Comparison of ENCODE assay signal across 26 mouse cellular contexts in the genomic region with DNA sequence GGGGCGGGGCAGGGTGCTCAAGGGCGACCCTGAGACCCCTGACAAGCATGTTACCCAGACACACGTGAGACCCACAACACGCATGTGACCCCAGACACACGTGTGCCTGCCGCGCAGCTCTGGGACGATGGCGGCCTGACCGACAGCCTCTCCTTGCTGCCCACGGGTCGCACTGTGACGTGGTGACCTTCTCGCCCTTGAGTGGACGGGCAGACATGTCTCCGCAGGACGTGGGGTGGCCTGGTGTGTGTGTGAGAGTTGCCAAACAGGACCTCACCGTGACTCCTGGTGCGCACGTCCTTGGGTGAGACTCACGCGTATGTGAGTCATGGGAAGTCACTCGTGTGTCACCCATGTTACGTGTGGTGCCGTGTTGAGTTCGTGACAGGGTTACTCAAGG. TPM values are rescaled to one million over a fixed set of nuclear protein-coding genes. Genes with fewer than 3 reads are reported as not detected.
DNase-seq lines count a peak whose midpoint lies in the region; ATAC-seq and TF ChIP-seq lines count a peak whose summit lies in the region.
"Had no signal": no experiment of that assay in that cellular context is flagged by ENCODE, and none has a peak within 500 bp of the region (broad histone marks: within the 10 kb centered on the region; RNA-seq: fewer than 3 reads in every experiment).

No protein-coding gene starts in this region.

- no peaks in the 10 kb centered on the region for H3K4me1 ChIP-seq in kidney, embryonic 15.5 days
- no peaks in the 10 kb centered on the region for H3K4me1 ChIP-seq in kidney, adult 2 months (ENCODE audit: control insufficient read depth, insufficient read depth, low read length)
- H3K4me1 ChIP-seq in midbrain, embryonic 11.5 days (ENCODE audit: control insufficient read depth, insufficient read depth, low read length) = no peaks in the 10 kb centered on the region
- H3K4me1 ChIP-seq in midbrain, embryonic 10.5 days = no peaks in the 10 kb centered on the region
- H3K4me1 ChIP-seq in bone marrow, adult 2 months (ENCODE audit: control insufficient read depth, insufficient read depth, low read length) = no peaks in the 10 kb centered on the region
- H3K4me1 ChIP-seq: embryonic facial prominence, embryonic 12.5 days; hindbrain, embryonic 15.5 days; midbrain, embryonic 12.5 days had no signal

- DNase-seq in adrenal gland, postnatal 25 days = peak; percentile 2
- DNase-seq in adrenal gland, postnatal 36 days = no peak
- DNase-seq in kidney, adult 2 months = no peak
- no peak for DNase-seq in midbrain, embryonic 11.5 days (ENCODE audit: low spot score, missing footprints)
- no peak for DNase-seq in midbrain, embryonic 10.5 days (ENCODE audit: low spot score)
- DNase-seq in gastrocnemius, adult 2 months = no peak
- DNase-seq: cerebellum, adult 11-12 months; forebrain, postnatal 0 days; kidney, adult 18-20 months; kidney, postnatal 4 days; retina, postnatal 1 day; right cerebral cortex, postnatal 4 days had no signal

- H3K27me3 ChIP-seq in kidney, embryonic 15.5 days = no peaks in the 10 kb centered on the region
- no peaks in the 10 kb centered on the region for H3K27me3 ChIP-seq in kidney, adult 2 months (replicated peaks; ENCODE audit: control insufficient read depth, insufficient read depth, low read length)
- no peaks in the 10 kb centered on the region for H3K27me3 ChIP-seq in midbrain, embryonic 11.5 days (ENCODE audit: control insufficient read depth, insufficient read depth, low read length)
- no peaks in the 10 kb centered on the region for H3K27me3 ChIP-seq in midbrain, embryonic 10.5 days (ENCODE audit: low read depth, poor library complexity, severe bottlenecking)
- H3K27me3 ChIP-seq: embryonic facial prominence, embryonic 12.5 days; hindbrain, embryonic 15.5 days; midbrain, embryonic 12.5 days had no signal

- peaks cover 19% of the 10 kb centered on the region for H3K9me3 ChIP-seq in kidney, embryonic 15.5 days (replicated peaks)
- peaks cover 7% of the 10 kb centered on the region; the same call in 1 of the 2 replicates for H3K9me3 ChIP-seq in midbrain, embryonic 11.5 days (ENCODE audit: control insufficient read depth, low read length)
- H3K9me3 ChIP-seq in midbrain, embryonic 10.5 days (replicated peaks) = peaks cover 28% of the 10 kb centered on the region
- H3K9me3 ChIP-seq: hindbrain, embryonic 15.5 days had no signal

- no peak for TF ChIP-seq CTCF in kidney, adult 2 months (conservative IDR thresholded peaks at IDR 0.05; ENCODE audit: insufficient read depth, insufficient read length, low read depth, low read length)
- no peak for TF ChIP-seq CTCF in bone marrow, adult 2 months (IDR thresholded peaks at IDR 0.05; ENCODE audit: control insufficient read depth, insufficient read depth, low read length)
- no peak for TF ChIP-seq CTCF in gastrocnemius, adult 2 months (IDR thresholded peaks at IDR 0.05)

- TF ChIP-seq POLR2A in kidney, adult 2 months (IDR thresholded peaks at IDR 0.05; ENCODE audit: low read depth, low read length) = no peak
- TF ChIP-seq POLR2A in bone marrow, adult 2 months (IDR thresholded peaks at IDR 0.05; ENCODE audit: borderline replicate concordance, control insufficient read depth, low read depth, low read length) = peak; percentile 11; the same call in 1 of the 2 replicates

- intact Hi-C loops in gastrocnemius, adult 2 months (cut with DNase I) = no loop called here

- no peaks in the 10 kb centered on the region for H3K36me3 ChIP-seq in kidney, embryonic 15.5 days
- no peaks in the 10 kb centered on the region for H3K36me3 ChIP-seq in kidney, adult 2 months (ENCODE audit: control insufficient read depth, insufficient read depth, low read length)
- no peaks in the 10 kb centered on the region for H3K36me3 ChIP-seq in midbrain, embryonic 11.5 days (ENCODE audit: control insufficient read depth, insufficient read depth, low read length)
- no peaks in the 10 kb centered on the region for H3K36me3 ChIP-seq in midbrain, embryonic 10.5 days
- H3K36me3 ChIP-seq: embryonic facial prominence, embryonic 12.5 days; hindbrain, embryonic 15.5 days; midbrain, embryonic 12.5 days had no signal

- no peak overlapping the region for H3K4me3 ChIP-seq in kidney, embryonic 15.5 days (replicated peaks)
- no peak overlapping the region for H3K4me3 ChIP-seq in kidney, adult 2 months (ENCODE audit: insufficient read depth, low read depth, low read length)
- no peak overlapping the region for H3K4me3 ChIP-seq in midbrain, embryonic 11.5 days (ENCODE audit: low read depth, low read length)
- no peak overlapping the region for H3K4me3 ChIP-seq in midbrain, embryonic 10.5 days
- no peak overlapping the region for H3K4me3 ChIP-seq in bone marrow, adult 2 months (replicated peaks; ENCODE audit: control insufficient read depth, low read depth, low read length)
- no peak overlapping the region for H3K4me3 ChIP-seq in gastrocnemius, adult 2 months
- H3K4me3 ChIP-seq: embryonic facial prominence, embryonic 12.5 days; hindbrain, embryonic 15.5 days; midbrain, embryonic 12.5 days had no signal

- no peak overlapping the region for H3K27ac ChIP-seq in kidney, embryonic 15.5 days
- no peak overlapping the region for H3K27ac ChIP-seq in kidney, adult 2 months (ENCODE audit: insufficient read depth, low read depth, low read length)
- H3K27ac ChIP-seq in midbrain, embryonic 11.5 days (ENCODE audit: low read depth, low read length) = no peak overlapping the region
- no peak overlapping the region for H3K27ac ChIP-seq in midbrain, embryonic 10.5 days (replicated peaks)
- no peak overlapping the region for H3K27ac ChIP-seq in bone marrow, adult 2 months (ENCODE audit: control insufficient read depth, insufficient read depth, low read depth, low read length, poor library complexity)
- H3K27ac ChIP-seq in gastrocnemius, adult 2 months = no peak overlapping the region
- H3K27ac ChIP-seq: embryonic facial prominence, embryonic 12.5 days; hindbrain, embryonic 15.5 days; midbrain, embryonic 12.5 days had no signal

- H3K4me2 ChIP-seq in kidney, embryonic 15.5 days = no peak overlapping the region
- no peak overlapping the region for H3K4me2 ChIP-seq in midbrain, embryonic 11.5 days
- H3K4me2 ChIP-seq: embryonic facial prominence, embryonic 12.5 days; hindbrain, embryonic 15.5 days; midbrain, embryonic 12.5 days had no signal

- H3K9ac ChIP-seq in kidney, embryonic 15.5 days = no peak overlapping the region
- H3K9ac ChIP-seq in midbrain, embryonic 11.5 days (ENCODE audit: low read length) = no peak overlapping the region
- H3K9ac ChIP-seq: embryonic facial prominence, embryonic 12.5 days; forebrain, postnatal 0 days; hindbrain, embryonic 15.5 days; midbrain, embryonic 12.5 days had no signal

- peak; percentile 36; the same call in 1 of the 2 replicates for ATAC-seq in kidney, embryonic 15.5 days (replicated peaks; ENCODE audit: low FRiP score)
- ATAC-seq in midbrain, embryonic 11.5 days (ENCODE audit: low FRiP score) = peak; percentile 11; the same call in 1 of the 2 replicates
- ATAC-seq: forebrain, postnatal 0 days had no signal

- WGBS in kidney, embryonic 15.5 days = 96% methylated on average over 26 of the region's 26 CpGs
- WGBS in kidney, adult 2 months = 96% methylated on average over 26 of the region's 26 CpGs
- 93% methylated on average over 26 of the region's 26 CpGs for WGBS in midbrain, embryonic 11.5 days
- 95% methylated on average over 26 of the region's 26 CpGs for WGBS in midbrain, embryonic 10.5 days
- WGBS in bone marrow, adult 2 months = 93% methylated on average over 26 of the region's 26 CpGs

RNA-seq across cellular contexts. Expression of gene Vmn2r89, which starts 16.6 kb away (rescaled TPM):
- total RNA-seq in adrenal gland, postnatal 25 days (2021) = not detected in 2 replicates
- total RNA-seq in adrenal gland, postnatal 36 days (2021) = not detected
- polyA plus RNA-seq in kidney, embryonic 15.5 days (2015; fragmentation: Nextera tagmentation; extraction: Ambion mirVana) = not detected in 2 replicates
- polyA plus RNA-seq in kidney, adult 2 months (2012; rRNA removed) = not detected in 2 replicates
- polyA plus RNA-seq in midbrain, embryonic 11.5 days (2014; fragmentation: Nextera tagmentation; extraction: Ambion mirVana) = not detected in 2 replicates
- not detected in 2 replicates for polyA plus RNA-seq in midbrain, embryonic 10.5 days (2016; fragmentation: Nextera tagmentation; extraction: Ambion mirVana)
- polyA plus RNA-seq in bone marrow, adult 2 months (2011; ENCODE audit: insufficient read depth, insufficient read length, low replicate concordance, missing spikeins) = not detected in 2 replicates
- total RNA-seq in gastrocnemius, adult 2 months (2021) = not detected
- total RNA-seq: adrenal gland, adult 18-20 months; common myeloid progenitor, adult 5-6 weeks; forebrain, postnatal 0 days; gastrocnemius, adult 18-20 months; granulocyte monocyte progenitor cell, adult 5-6 weeks; layer of hippocampus, postnatal 14 days; left cerebral cortex, postnatal 14 days; liver, adult 2 months; MEL had no signal
- polyA plus RNA-seq: embryonic facial prominence, embryonic 12.5 days; forebrain, postnatal 0 days; heart, postnatal 0 days; hindbrain, embryonic 15.5 days; liver, adult 2 months; midbrain, embryonic 12.5 days had no signal

RNA-seq across cellular contexts. Expression of gene Vmn2r88, which starts 24.4 kb away (rescaled TPM):
- not detected in 2 replicates for total RNA-seq in adrenal gland, postnatal 25 days (2021)
- not detected for total RNA-seq in adrenal gland, postnatal 36 days (2021)
- polyA plus RNA-seq in kidney, embryonic 15.5 days (2015; fragmentation: Nextera tagmentation; extraction: Ambion mirVana) = not detected in 2 replicates
- polyA plus RNA-seq in kidney, adult 2 months (2012; rRNA removed) = not detected in 2 replicates
- polyA plus RNA-seq in midbrain, embryonic 11.5 days (2014; fragmentation: Nextera tagmentation; extraction: Ambion mirVana) = not detected in 2 replicates
- not detected in 2 replicates for polyA plus RNA-seq in midbrain, embryonic 10.5 days (2016; fragmentation: Nextera tagmentation; extraction: Ambion mirVana)
- not detected in 2 replicates for polyA plus RNA-seq in bone marrow, adult 2 months (2011; ENCODE audit: insufficient read depth, insufficient read length, low replicate concordance, missing spikeins)
- total RNA-seq in gastrocnemius, adult 2 months (2021) = not detected
- total RNA-seq: adrenal gland, adult 18-20 months; common myeloid progenitor, adult 5-6 weeks; forebrain, postnatal 0 days; gastrocnemius, adult 18-20 months; granulocyte monocyte progenitor cell, adult 5-6 weeks; layer of hippocampus, postnatal 14 days; left cerebral cortex, postnatal 14 days; liver, adult 2 months; MEL had no signal
- polyA plus RNA-seq: embryonic facial prominence, embryonic 12.5 days; forebrain, postnatal 0 days; heart, postnatal 0 days; hindbrain, embryonic 15.5 days; liver, adult 2 months; midbrain, embryonic 12.5 days had no signal
